Mouse (Mus musculus) heart, postnatal 0 days (tissue): Measurements from ENCODE around the gene Mknk2.

Experiments used
- CTCF ChIP-seq: IDR thresholded peaks from 2 replicates; pipeline ENCODE4 v1.5.1; 2016; ENCODE audit warnings: antibody characterized with exemption, control low read depth, low read depth
- EP300 ChIP-seq: IDR thresholded peaks from 2 replicates; pipeline ENCODE4 v1.6.1; 2016; ENCODE audit warnings: antibody characterized with exemption, low read depth

GRCm38 (mm10) chr10:80673690-80674089, 4.2 kb downstream of the Mknk2 start:
- TF ChIP-seq EP300 (no peak), CTCF (no peak)
